Mouse (Mus musculus): ENCODE data around the gene Kank3.

DNA sequence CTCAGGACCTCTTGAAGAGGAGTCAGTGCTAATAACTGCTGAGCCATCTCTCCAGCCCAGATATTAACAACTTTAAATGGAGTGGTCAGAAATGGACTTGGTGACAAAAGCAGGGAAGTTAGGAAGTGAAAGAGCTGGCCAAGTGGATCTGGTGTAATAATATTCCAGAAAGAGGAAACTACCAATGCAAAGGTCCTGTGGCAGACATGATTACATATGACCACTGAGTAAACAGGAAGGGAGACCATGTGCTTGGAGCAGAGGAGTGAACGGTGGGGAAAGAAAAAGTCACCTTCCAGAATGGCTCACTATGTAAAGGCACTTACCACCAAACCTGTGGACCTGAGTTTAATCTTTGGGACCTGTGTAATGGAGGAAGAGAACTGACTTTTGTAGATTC lies 11.0 kb upstream of the Kank3 start:
- TF ChIP-seq CTCF (IDR thresholded peaks at IDR 0.05; ENCODE audit: control insufficient read depth, insufficient read depth, insufficient replicate concordance, low read depth, low read length), result no peak
- no peak for TF ChIP-seq POLR2A (IDR thresholded peaks at IDR 0.05; ENCODE audit: control insufficient read depth, low read depth, low read length)
